ENCODE assay signal across 9 mouse cellular contexts in genomic region chr7:4924483-4924882, GRCm38 (mm10). TPM values are rescaled to one million over a fixed set of nuclear protein-coding genes. Genes with fewer than 3 reads are reported as not detected.
A peak's percentile ranks its signal among the peaks of the same experiment; 100 is the strongest.
DNase-seq lines count a peak whose midpoint lies in the region; ATAC-seq and TF ChIP-seq lines count a peak whose summit lies in the region.
"Had no signal": no experiment of that assay in that cellular context is flagged by ENCODE, and none has a peak within 500 bp of the region (broad histone marks: within the 10 kb centered on the region; RNA-seq: fewer than 3 reads in every experiment).

No protein-coding gene starts in this region.

- peak overlapping the region; percentile 70 for H3K27ac ChIP-seq in lung, postnatal 0 days (ENCODE audit: low read length)
- peak overlapping the region; percentile 99 for H3K27ac ChIP-seq in forebrain, embryonic 12.5 days
- peak overlapping the region; percentile 91 for H3K27ac ChIP-seq in limb, embryonic 15.5 days
- H3K27ac ChIP-seq in stomach, postnatal 0 days (replicated peaks): peak overlapping the region; percentile 88

- TF ChIP-seq CTCF in lung, postnatal 0 days (IDR thresholded peaks at IDR 0.05): peak; percentile 17; the same call in 1 of the 2 replicates
- 0 out of 2 replicates have a peak, but pooled peaks have one; percentile 7 for TF ChIP-seq CTCF in stomach, postnatal 0 days (IDR thresholded peaks at IDR 0.05; ENCODE audit: low read depth)

- H3K4me1 ChIP-seq in lung, postnatal 0 days (ENCODE audit: insufficient read depth, low read depth, low read length): peaks cover 19% of the 10 kb centered on the region
- peaks cover 63% of the 10 kb centered on the region for H3K4me1 ChIP-seq in forebrain, embryonic 12.5 days
- peaks cover 67% of the 10 kb centered on the region for H3K4me1 ChIP-seq in limb, embryonic 15.5 days
- peaks cover 10% of the 10 kb centered on the region for H3K4me1 ChIP-seq in stomach, postnatal 0 days (replicated peaks; ENCODE audit: control insufficient read depth, insufficient read depth)

- no peak overlapping the region for H3K9ac ChIP-seq in lung, postnatal 0 days (replicated peaks; ENCODE audit: low read depth)
- H3K9ac ChIP-seq in forebrain, embryonic 12.5 days: peak overlapping the region; percentile 73
- no peak overlapping the region for H3K9ac ChIP-seq in limb, embryonic 15.5 days
- peak overlapping the region; percentile 38; the same call in 1 of the 2 replicates for H3K9ac ChIP-seq in stomach, postnatal 0 days (ENCODE audit: low read length)

- H3K36me3 ChIP-seq in lung, postnatal 0 days (ENCODE audit: insufficient read depth, low read length): peaks cover 13% of the 10 kb centered on the region
- H3K36me3 ChIP-seq in forebrain, embryonic 12.5 days (replicated peaks): peaks cover 19% of the 10 kb centered on the region
- peaks cover 22% of the 10 kb centered on the region for H3K36me3 ChIP-seq in limb, embryonic 15.5 days
- peaks cover 13% of the 10 kb centered on the region for H3K36me3 ChIP-seq in stomach, postnatal 0 days (ENCODE audit: control insufficient read depth, insufficient read depth, low read length)

- TF ChIP-seq EP300 in lung, postnatal 0 days (IDR thresholded peaks at IDR 0.05): no peak
- TF ChIP-seq EP300 in stomach, postnatal 0 days (optimal IDR thresholded peaks at IDR 0.05): no peak

- H3K9me3 ChIP-seq in lung, postnatal 0 days (ENCODE audit: low read length): no peaks in the 10 kb centered on the region
- H3K9me3 ChIP-seq in forebrain, embryonic 12.5 days: no peaks in the 10 kb centered on the region
- no peaks in the 10 kb centered on the region for H3K9me3 ChIP-seq in limb, embryonic 15.5 days
- no peaks in the 10 kb centered on the region for H3K9me3 ChIP-seq in stomach, postnatal 0 days (ENCODE audit: control insufficient read depth, low read length)

- WGBS in lung, postnatal 0 days: 2% methylated on average over 4 of the region's 4 CpGs
- WGBS in forebrain, embryonic 12.5 days: 1% methylated on average over 4 of the region's 4 CpGs
- WGBS in limb, embryonic 15.5 days: 2% methylated on average over 4 of the region's 4 CpGs
- WGBS in stomach, postnatal 0 days: 7% methylated on average over 4 of the region's 4 CpGs

- intact Hi-C loops in left cerebral cortex, postnatal 36 days (cut with DNase I): loop anchor here (5.0 kb wide), 3 partner anchors 62 to 133 kb away; partner anchors contain the start of gene Shisa7

- H3K4me3 ChIP-seq in lung, postnatal 0 days (ENCODE audit: low read depth, low read length): no peak overlapping the region
- peak overlapping the region; percentile 39 for H3K4me3 ChIP-seq in forebrain, embryonic 12.5 days (replicated peaks)
- H3K4me3 ChIP-seq in limb, embryonic 15.5 days: 0 out of 2 replicates have a peak overlapping the region, but pooled peaks have one; percentile 31
- H3K4me3 ChIP-seq in stomach, postnatal 0 days (ENCODE audit: low read depth, low read length): 0 out of 2 replicates have a peak overlapping the region, but pooled peaks have one; percentile 6

- 0 out of 2 replicates have a peak, but pooled peaks have one; percentile 3 for ATAC-seq in lung, postnatal 0 days
- ATAC-seq in forebrain, embryonic 12.5 days (ENCODE audit: low FRiP score): no peak
- no peak for ATAC-seq in limb, embryonic 15.5 days (ENCODE audit: insufficient number of reproducible peaks, low FRiP score, low TSS enrichment, low read depth)
- no peak for ATAC-seq in stomach, postnatal 0 days (ENCODE audit: low FRiP score, low TSS enrichment)

- H3K4me2 ChIP-seq in lung, postnatal 0 days (replicated peaks; ENCODE audit: low read depth, low read length): peak overlapping the region; percentile 48
- H3K4me2 ChIP-seq in forebrain, embryonic 12.5 days: peak overlapping the region; percentile 86
- H3K4me2 ChIP-seq in limb, embryonic 15.5 days: peak overlapping the region; percentile 66
- H3K4me2 ChIP-seq in stomach, postnatal 0 days (replicated peaks; ENCODE audit: low read depth): peak overlapping the region; percentile 57

- peak; percentile 48 for DNase-seq in lung, postnatal 0 days (ENCODE audit: low spot score)
- no peak for DNase-seq in lung, adult 18-20 months
- DNase-seq in stomach, postnatal 0 days (ENCODE audit: low spot score): no peak
- no peak for DNase-seq in urinary bladder, postnatal 4 days (ENCODE audit: low spot score in 2 of 2)
- no peak for DNase-seq in cerebellum, postnatal 14 days
- no peak for DNase-seq in left cerebral cortex, postnatal 36 days (ENCODE audit: low spot score in 2 of 2)

- H3K27me3 ChIP-seq in lung, postnatal 0 days (replicated peaks; ENCODE audit: insufficient read depth, low read length): 0 out of 2 replicates have a peak, but pooled peaks cover 3% of the 10 kb centered on the region
- H3K27me3 ChIP-seq in forebrain, embryonic 12.5 days: no peaks in the 10 kb centered on the region
- H3K27me3 ChIP-seq in limb, embryonic 15.5 days: no peaks in the 10 kb centered on the region
- H3K27me3 ChIP-seq in stomach, postnatal 0 days (ENCODE audit: control insufficient read depth, insufficient read depth, low read length): no peaks in the 10 kb centered on the region

RNA-seq across cellular contexts. Expression of gene Ssc5d, which starts 1.1 kb away (rescaled TPM):
- 1.4 and 1.7 TPM in 2 replicates for polyA plus RNA-seq in lung, postnatal 0 days (2015; fragmentation: Nextera tagmentation; extraction: Ambion mirVana)
- polyA plus RNA-seq in forebrain, embryonic 12.5 days (2016; fragmentation: Nextera tagmentation; extraction: Ambion mirVana): 0.89 and 1.4 TPM in 2 replicates
- polyA plus RNA-seq in limb, embryonic 15.5 days (2015; fragmentation: Nextera tagmentation; extraction: Ambion mirVana): 15.6 and 21.9 TPM in 2 replicates
- 1.3 and 1.9 TPM in 2 replicates for polyA plus RNA-seq in stomach, postnatal 0 days (2015; fragmentation: Nextera tagmentation; extraction: Ambion mirVana)
- total RNA-seq in left cerebral cortex, postnatal 36 days (2021): 1 to 10 TPM in 1 of 2 experiments, under 1 TPM in 1; 0.84 to 3.6 TPM

RNA-seq across cellular contexts. Expression of gene Nat14, which starts 2.7 kb away (rescaled TPM):
- 1.1 and 2.3 TPM in 2 replicates for polyA plus RNA-seq in lung, postnatal 0 days (2015; fragmentation: Nextera tagmentation; extraction: Ambion mirVana)
- polyA plus RNA-seq in forebrain, embryonic 12.5 days (2016; fragmentation: Nextera tagmentation; extraction: Ambion mirVana): 18.1 and 19.4 TPM in 2 replicates
- polyA plus RNA-seq in limb, embryonic 15.5 days (2015; fragmentation: Nextera tagmentation; extraction: Ambion mirVana): 2.5 and 3.7 TPM in 2 replicates
- polyA plus RNA-seq in stomach, postnatal 0 days (2015; fragmentation: Nextera tagmentation; extraction: Ambion mirVana): 2.3 and 2.5 TPM in 2 replicates
- total RNA-seq in left cerebral cortex, postnatal 36 days (2021): 100 to 1,000 TPM; 103 to 106 TPM

RNA-seq across cellular contexts. Expression of gene Zfp628, which starts 9.5 kb away (rescaled TPM):
- 2.7 TPM in 2 replicates for polyA plus RNA-seq in lung, postnatal 0 days (2015; fragmentation: Nextera tagmentation; extraction: Ambion mirVana)
- polyA plus RNA-seq in forebrain, embryonic 12.5 days (2016; fragmentation: Nextera tagmentation; extraction: Ambion mirVana): 4.0 and 4.6 TPM in 2 replicates
- polyA plus RNA-seq in limb, embryonic 15.5 days (2015; fragmentation: Nextera tagmentation; extraction: Ambion mirVana): 3.4 TPM in 2 replicates
- polyA plus RNA-seq in stomach, postnatal 0 days (2015; fragmentation: Nextera tagmentation; extraction: Ambion mirVana): 1.8 and 1.9 TPM in 2 replicates
- total RNA-seq in left cerebral cortex, postnatal 36 days (2021): 10 to 100 TPM; 14.0 to 17.0 TPM

RNA-seq across cellular contexts. Expression of gene Gm36210, which starts 18.2 kb away (rescaled TPM):
- not detected in 2 replicates for polyA plus RNA-seq in lung, postnatal 0 days (2015; fragmentation: Nextera tagmentation; extraction: Ambion mirVana)
- polyA plus RNA-seq in forebrain, embryonic 12.5 days (2016; fragmentation: Nextera tagmentation; extraction: Ambion mirVana): 0.24 and 0.41 TPM in 2 replicates
- 0.17 TPM in 1 of 2 replicates, not detected in the other for polyA plus RNA-seq in limb, embryonic 15.5 days (2015; fragmentation: Nextera tagmentation; extraction: Ambion mirVana)
- polyA plus RNA-seq in stomach, postnatal 0 days (2015; fragmentation: Nextera tagmentation; extraction: Ambion mirVana): not detected in 2 replicates
- under 1 TPM in 1 of 2 experiments, not detected in 1; 0.32 TPM for total RNA-seq in left cerebral cortex, postnatal 36 days (2021)
- total RNA-seq: adrenal gland, postnatal 10 days had no signal

RNA-seq across cellular contexts. Expression of gene Sbk2, which starts 39.7 kb away (rescaled TPM):
- 0.19 and 0.26 TPM in 2 replicates for polyA plus RNA-seq in lung, postnatal 0 days (2015; fragmentation: Nextera tagmentation; extraction: Ambion mirVana)
- not detected in 2 replicates for polyA plus RNA-seq in forebrain, embryonic 12.5 days (2016; fragmentation: Nextera tagmentation; extraction: Ambion mirVana)
- 0.73 and 0.74 TPM in 2 replicates for polyA plus RNA-seq in limb, embryonic 15.5 days (2015; fragmentation: Nextera tagmentation; extraction: Ambion mirVana)
- polyA plus RNA-seq in stomach, postnatal 0 days (2015; fragmentation: Nextera tagmentation; extraction: Ambion mirVana): 0.15 TPM in 1 of 2 replicates, not detected in the other
- under 1 TPM in 1 of 2 experiments, not detected in 1; 0.15 TPM for total RNA-seq in left cerebral cortex, postnatal 36 days (2021)

Comparison
In these comparisons a context has a peak if more than half of its experiments do, and no peak if none do; other contexts are left out.
1. H3K9ac ChIP-seq: peak in forebrain, embryonic 12.5 days (single experiment) and stomach, postnatal 0 days (single experiment); none in lung, postnatal 0 days (single experiment) and limb, embryonic 15.5 days (single experiment).
2. Peak in every context shown above with its lines, with median percentiles within 50 percentile points of each other: H3K27ac ChIP-seq and H3K4me2 ChIP-seq.